Mouse (Mus musculus) heart, embryonic 11.5 days (tissue): Measurements from ENCODE around the gene B630019K06Rik. TPM values are rescaled to one million over a fixed set of nuclear protein-coding genes. Genes with fewer than 3 reads are reported as not detected.
"Not testable (repeated sequence)": the region's sequence is repeated elsewhere in the genome, so short reads cannot be mapped to it uniquely, and the experiment has no call there.

Experiments used
- ATAC-seq: fragments of 200-750 bp; cut with Nextera tagmentation; replicated peaks from 2 replicates; pipeline ENCODE4 v1.8.0; 2017; ENCODE audit warnings: moderate library complexity; ENCODE audit not compliant: insufficient number of reproducible peaks, low FRiP score, low TSS enrichment
- H3K27ac ChIP-seq: fragments of 300-500 bp; sonication (generic); 2 replicates; pipeline ENCODE4 v1.5.1; 2014; ENCODE audit warnings: mild to moderate bottlenecking, low read depth, low read length
- H3K27me3 ChIP-seq: fragments of 300-500 bp; sonication (generic); 2 replicates; pipeline ENCODE4 v1.6.1; 2014; ENCODE audit warnings: mild to moderate bottlenecking, low read length, mixed read lengths; ENCODE audit not compliant: control insufficient read depth, insufficient read depth
- H3K36me3 ChIP-seq: fragments of 300-500 bp; sonication (generic); 2 replicates; pipeline ENCODE4 v1.6.1; 2014; ENCODE audit warnings: mild to moderate bottlenecking, low read length, moderate library complexity, mixed read lengths; ENCODE audit not compliant: control insufficient read depth, insufficient read depth
- H3K4me1 ChIP-seq: fragments of 300-500 bp; sonication (generic); 2 replicates; pipeline ENCODE4 v1.6.1; 2014; ENCODE audit warnings: low read length; ENCODE audit not compliant: control insufficient read depth, insufficient read depth
- H3K4me2 ChIP-seq: fragments of 300-500 bp; sonication (generic); 2 replicates; pipeline ENCODE4 v1.6.1; 2014; ENCODE audit warnings: mild to moderate bottlenecking, moderate library complexity
- H3K4me3 ChIP-seq: fragments of 300-500 bp; sonication (generic); 2 replicates; pipeline ENCODE4 v1.5.1; 2014; ENCODE audit warnings: low read depth, low read length
- H3K9ac ChIP-seq: fragments of 300-500 bp; sonication (generic); 2 replicates; pipeline ENCODE4 v1.6.1; 2014; ENCODE audit warnings: mild to moderate bottlenecking, low read depth, low read length, moderate library complexity
- H3K9me3 ChIP-seq: fragments of 300-500 bp; sonication (generic); replicated peaks from 2 replicates; pipeline ENCODE4 v1.6.1; 2016; ENCODE audit warnings: low read length; ENCODE audit not compliant: control insufficient read depth
- WGBS: fragments of 180-500 bp; shearing (Covaris S2); extraction: QIAGEN DNeasy Blood & Tissue Kit; methylation state at CpG from one replicate; pipeline ENCODE4 v1.1.7; 2014; ENCODE audit not compliant: insufficient replicate concordance; 5-methylcytosine and 5-hydroxymethylcytosine counted together
- polyA plus RNA-seq: library from polyadenylated mRNA; unstranded; fragments of >200 nt; fragmentation: Nextera tagmentation; extraction: Ambion mirVana; gene quantifications from 2 replicates; pipeline ENCODE4 v1.2.1, GENCODE M21; 2014

Gene B630019K06Rik
- 2.0 and 2.2 TPM in 2 replicates for polyA plus RNA-seq

DNA sequence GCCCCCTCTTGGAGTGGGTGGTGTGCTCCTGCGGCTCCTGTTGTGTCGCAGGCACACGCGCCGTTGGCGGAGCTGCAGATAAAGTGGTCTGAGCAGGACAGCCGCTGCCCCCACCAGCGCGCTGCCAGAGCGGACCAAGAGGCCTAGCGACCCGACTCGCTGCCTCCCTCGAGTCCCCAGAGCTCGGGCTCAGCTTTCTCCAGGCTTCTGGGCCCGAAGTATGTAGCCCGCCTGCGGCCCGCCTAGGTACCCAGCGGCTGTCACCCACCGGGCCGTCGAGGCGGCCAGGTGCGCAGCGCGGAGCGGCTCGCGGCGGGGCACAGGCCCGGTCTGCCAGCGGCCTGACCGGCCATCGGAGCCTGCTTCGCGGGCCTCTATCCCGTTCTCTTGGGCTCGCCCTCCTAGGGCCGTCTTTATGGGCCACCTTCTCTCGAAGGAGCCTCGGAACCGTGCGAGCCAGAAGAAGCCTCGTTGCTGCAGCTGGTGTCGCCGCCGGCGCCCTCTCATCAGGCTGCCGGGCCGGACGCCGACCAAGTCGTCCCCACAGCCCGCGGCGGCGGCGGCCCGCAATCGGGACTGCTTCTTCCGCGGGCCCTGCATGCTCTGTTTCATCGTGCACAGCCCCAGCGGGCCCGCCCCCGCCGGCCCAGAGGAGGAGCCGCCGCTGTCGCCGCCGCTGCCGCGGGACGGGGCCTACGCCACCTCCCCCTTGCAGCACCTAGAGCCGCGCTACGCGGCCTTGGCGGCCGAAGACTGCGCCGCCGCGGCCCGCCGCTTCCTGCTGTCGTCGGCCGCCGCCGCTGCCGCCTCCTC lies at the start of gene B630019K06Rik:
Gene B630019K06Rik, plus strand, starts transcription at position 40 of the 813 bp plus-strand sequence.
- ATAC-seq = peak; percentile 80
- Histone ChIP-seq H3K27ac (peak within 1 kb of the TSS; percentile 50), H3K4me3 (peak within 1 kb of the TSS; percentile 44), H3K4me2 (peak within 1 kb of the TSS; percentile 74), H3K36me3 (no peaks in the 10 kb centered on the region), H3K27me3 (0 out of 2 replicates have a peak, but pooled peaks cover 4% of the 10 kb centered on the region), H3K4me1 (no peaks in the 10 kb centered on the region), H3K9ac (peak within 1 kb of the TSS; percentile 63), H3K9me3 (no peaks in the 10 kb centered on the region)
- 15% methylated on average over 52 of the region's 95 CpGs for WGBS

GRCm38 (mm10) chrX:8843694-8844093 lies 48.5 kb upstream of the B630019K06Rik start, which contains the start of gene Gm6592:
Gene Gm6592, plus strand, starts transcription at chrX:8843994.
- Histone ChIP-seq H3K9ac (no peak within 1 kb of the TSS), H3K27me3 (no peaks in the 10 kb centered on the region), H3K36me3 (no peaks in the 10 kb centered on the region), H3K4me3 (no peak within 1 kb of the TSS), H3K9me3 (no peaks in the 10 kb centered on the region), H3K27ac (no peak within 1 kb of the TSS), H3K4me2 (no peak within 1 kb of the TSS), H3K4me1 (no peaks in the 10 kb centered on the region)
- WGBS = 50% methylated on average over 1 of the region's 1 CpGs
- no peak for ATAC-seq

DNA sequence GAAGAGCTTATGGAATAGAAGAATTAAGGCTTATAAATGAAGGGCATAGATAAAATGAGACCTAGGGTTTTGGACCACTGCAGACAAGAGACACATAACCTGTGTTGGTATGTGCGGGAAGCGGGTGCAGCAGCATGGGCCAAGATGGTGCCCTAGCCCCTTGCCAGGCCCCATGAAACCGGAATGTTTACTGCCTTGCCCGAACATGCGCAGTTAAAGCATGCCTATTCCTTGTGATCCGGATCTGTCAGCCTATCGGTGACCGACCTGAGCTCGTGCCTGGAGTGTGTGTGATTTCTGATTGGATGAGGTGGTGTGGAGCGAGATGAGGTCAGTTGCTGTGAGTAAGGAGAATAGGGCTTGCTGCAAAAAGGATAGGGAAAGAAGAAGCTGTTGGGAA lies 39.7 kb upstream of the B630019K06Rik start:
- no peak for ATAC-seq
- Histone ChIP-seq H3K9ac (no peak overlapping the region), H3K4me2 (no peak overlapping the region), H3K36me3 (no peaks in the 10 kb centered on the region), H3K4me1 (no peaks in the 10 kb centered on the region), H3K9me3 (no peaks in the 10 kb centered on the region), H3K4me3 (no peak overlapping the region), H3K27me3 (no peaks in the 10 kb centered on the region), H3K27ac (no peak overlapping the region)
- 85% methylated on average over 10 of the region's 10 CpGs for WGBS

DNA sequence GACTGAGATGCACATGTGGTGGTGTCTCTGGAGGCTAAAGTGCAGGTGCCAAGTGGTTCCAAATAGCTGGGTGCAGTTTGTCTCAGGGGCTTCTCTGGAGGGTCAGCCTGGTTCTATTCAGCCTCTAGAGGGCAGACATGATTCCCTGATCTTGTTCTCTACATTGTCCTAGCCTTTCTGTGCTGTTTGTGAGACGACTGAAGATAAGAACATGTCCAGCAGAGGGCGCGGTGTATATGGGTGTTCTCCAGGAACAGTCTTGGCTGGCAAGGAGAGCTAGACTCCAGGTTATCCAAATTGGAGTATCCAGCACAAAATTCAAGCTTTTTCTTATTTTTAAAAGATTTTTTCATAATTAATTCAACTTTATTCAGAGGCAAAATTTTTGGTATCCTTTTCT lies 27.9 kb upstream of the B630019K06Rik start:
- not testable (repeated sequence) for H3K9ac ChIP-seq, H3K36me3 ChIP-seq, H3K4me3 ChIP-seq, H3K9me3 ChIP-seq, ATAC-seq, H3K4me1 ChIP-seq, H3K4me2 ChIP-seq, H3K27me3 ChIP-seq, H3K27ac ChIP-seq
- WGBS = 4% methylated on average over 3 of the region's 3 CpGs

GRCm38 (mm10) chrX:8873953-8874352 lies 18.2 kb upstream of the B630019K06Rik start, which contains the start of gene Gm5751:
Gene Gm5751, plus strand, starts transcription at chrX:8874253.
- not testable (repeated sequence) for H3K9me3 ChIP-seq, H3K27me3 ChIP-seq, H3K4me3 ChIP-seq, H3K9ac ChIP-seq, H3K36me3 ChIP-seq, ATAC-seq, H3K27ac ChIP-seq, H3K4me2 ChIP-seq, H3K4me1 ChIP-seq
- 78% methylated on average over 3 of the region's 4 CpGs for WGBS

DNA sequence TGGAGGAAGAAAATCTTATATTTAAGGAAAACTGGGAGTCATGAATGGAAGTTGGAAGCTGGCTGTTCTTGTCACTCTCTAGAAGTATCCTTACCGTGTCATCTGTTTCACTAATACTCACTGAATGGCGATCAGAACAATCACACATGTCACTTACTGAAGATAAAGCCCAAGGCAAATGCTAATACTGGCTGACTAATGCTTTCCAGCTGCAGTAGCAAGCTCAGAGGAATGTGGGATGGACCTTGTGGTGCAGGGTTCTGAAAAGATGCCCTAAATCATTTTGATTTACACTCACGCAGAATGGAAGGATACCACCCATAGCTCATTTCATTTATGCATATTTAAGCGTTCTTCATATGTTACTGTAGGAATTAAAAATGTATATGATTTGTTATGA lies 7.8 kb upstream of the B630019K06Rik start:
- H3K27me3 ChIP-seq = no peaks in the 10 kb centered on the region
- no peak overlapping the region for H3K4me2 ChIP-seq
- no peaks in the 10 kb centered on the region for H3K9me3 ChIP-seq
- no peak overlapping the region for H3K4me3 ChIP-seq
- H3K9ac ChIP-seq = no peak overlapping the region
- no peaks in the 10 kb centered on the region for H3K4me1 ChIP-seq
- WGBS = 56% methylated on average over 4 of the region's 4 CpGs
- no peaks in the 10 kb centered on the region for H3K36me3 ChIP-seq
- ATAC-seq = no peak
- no peak overlapping the region for H3K27ac ChIP-seq

DNA sequence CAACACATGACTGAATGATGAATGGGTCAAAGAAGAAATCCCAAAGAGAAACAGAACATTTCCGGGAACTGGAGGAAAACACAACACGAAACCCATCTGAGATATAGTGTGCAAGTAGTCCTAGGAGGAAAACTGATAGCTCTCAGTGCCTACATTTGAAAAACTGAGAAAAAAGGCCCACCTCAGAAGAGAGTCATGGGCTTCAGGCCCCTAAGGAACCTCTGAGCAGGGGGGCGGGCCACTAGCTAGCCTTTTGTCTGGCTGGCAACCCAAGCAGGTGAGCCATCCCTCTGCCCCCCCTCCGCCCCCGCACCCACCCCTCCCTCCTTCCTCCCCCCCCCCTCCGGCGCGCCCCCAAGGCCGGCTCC lies 223 bp upstream of the B630019K06Rik start:
- no peak for ATAC-seq
- H3K9ac ChIP-seq = peak overlapping the region; percentile 63
- no peak overlapping the region for H3K27ac ChIP-seq

DNA sequence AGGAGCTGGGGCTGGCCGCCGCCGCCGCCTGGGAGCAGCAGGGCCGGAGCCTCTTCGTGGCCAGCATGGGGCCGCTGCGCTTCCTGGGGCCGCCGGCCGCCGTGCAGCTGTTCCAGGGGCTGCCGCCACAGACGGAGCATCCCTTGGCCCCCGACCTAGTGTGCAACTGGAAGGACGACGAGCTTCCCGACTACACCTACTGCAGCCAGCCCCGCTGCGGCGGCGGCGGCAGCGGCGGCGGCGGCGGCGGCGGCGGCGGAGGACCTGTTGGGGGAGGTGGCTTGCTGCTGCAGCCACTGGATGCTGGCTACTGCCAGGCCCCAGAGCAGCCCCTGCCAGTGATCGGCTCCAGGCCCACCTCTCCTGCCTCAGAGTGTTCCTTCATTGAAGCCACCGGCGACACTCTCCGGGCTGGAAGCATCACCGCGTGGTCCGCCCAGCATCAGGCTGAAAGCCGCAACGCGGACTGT lies 1.0 kb downstream of the B630019K06Rik start:
- peak overlapping the region; percentile 44 for H3K4me3 ChIP-seq
- H3K4me1 ChIP-seq = no peaks in the 10 kb centered on the region
- peak; percentile 35 for ATAC-seq
- WGBS = 8% methylated on average over 18 of the region's 42 CpGs
- peak overlapping the region; percentile 63 for H3K9ac ChIP-seq
- H3K4me2 ChIP-seq = peak overlapping the region; percentile 74
- no peaks in the 10 kb centered on the region for H3K9me3 ChIP-seq
- no peaks in the 10 kb centered on the region for H3K36me3 ChIP-seq
- H3K27ac ChIP-seq = peak overlapping the region; percentile 50; the same call in 1 of the 2 replicates
- 0 out of 2 replicates have a peak, but pooled peaks cover 4% of the 10 kb centered on the region for H3K27me3 ChIP-seq

More for the DNA sequence above, 223 bp upstream of the B630019K06Rik start:
- WGBS = 42% methylated on average over 4 of the region's 9 CpGs
- no peaks in the 10 kb centered on the region for H3K9me3 ChIP-seq
- peak overlapping the region; percentile 44 for H3K4me3 ChIP-seq
- H3K4me2 ChIP-seq = peak overlapping the region; percentile 74
- 0 out of 2 replicates have a peak, but pooled peaks cover 4% of the 10 kb centered on the region for H3K27me3 ChIP-seq
- no peaks in the 10 kb centered on the region for H3K4me1 ChIP-seq
- H3K36me3 ChIP-seq = no peaks in the 10 kb centered on the region
